Mouse (Mus musculus) heart, postnatal 0 days (tissue): ENCODE data around the gene Gm43518. TPM values are rescaled to one million over a fixed set of nuclear protein-coding genes. Genes with fewer than 3 reads are reported as not detected.

ENCODE experiments used
- ATAC-seq: fragments of 200-750 bp; cut with Nextera tagmentation; 2 replicates; pipeline ENCODE4 v1.8.0; 2017; ENCODE audit warnings: low read depth, moderate number of reproducible peaks, moderate library complexity; ENCODE audit not compliant: insufficient read depth
- DNase-seq: peaks from one replicate; pipeline ENCODE4 v3.0.0-alpha.2; 2016; ENCODE audit warnings: low spot score
- H3K27ac ChIP-seq: fragments of 300-500 bp; sonication (generic); 2 replicates; pipeline ENCODE4 v1.5.1; 2014; ENCODE audit warnings: low read depth, mild to moderate bottlenecking
- H3K27me3 ChIP-seq: fragments of 300-500 bp; sonication (generic); 2 replicates; pipeline ENCODE4 v1.6.1; 2014; ENCODE audit warnings: low read length, mixed read lengths; ENCODE audit not compliant: control insufficient read depth, insufficient read depth
- H3K36me3 ChIP-seq: fragments of 300-500 bp; sonication (generic); replicated peaks from 2 replicates; pipeline ENCODE4 v1.6.1; 2014; ENCODE audit warnings: low read length, mixed read lengths; ENCODE audit not compliant: control insufficient read depth, insufficient read depth
- H3K4me1 ChIP-seq: fragments of 300-500 bp; sonication (generic); 2 replicates; pipeline ENCODE4 v1.6.1; 2014; ENCODE audit warnings: antibody characterized with exemption; ENCODE audit not compliant: control insufficient read depth, insufficient read depth
- H3K4me2 ChIP-seq: fragments of 300-500 bp; sonication (generic); 2 replicates; pipeline ENCODE4 v1.6.1; 2014; ENCODE audit warnings: low read depth, mild to moderate bottlenecking, low read length, moderate library complexity
- H3K4me3 ChIP-seq: fragments of 300-500 bp; sonication (generic); 2 replicates; pipeline ENCODE4 v1.5.1; 2014; ENCODE audit warnings: low read depth, low read length
- H3K9ac ChIP-seq: fragments of 300-500 bp; sonication (generic); replicated peaks from 2 replicates; pipeline ENCODE4 v1.6.1; 2014; ENCODE audit warnings: low read depth, low read length, mixed read lengths
- H3K9me3 ChIP-seq: fragments of 300-500 bp; sonication (generic); replicated peaks from 2 replicates; pipeline ENCODE4 v1.6.1; 2016; ENCODE audit warnings: low read length; ENCODE audit not compliant: control insufficient read depth
- CTCF ChIP-seq: IDR thresholded peaks from 2 replicates; pipeline ENCODE4 v1.5.1; 2016; ENCODE audit warnings: antibody characterized with exemption, control low read depth, low read depth
- EP300 ChIP-seq: IDR thresholded peaks from 2 replicates; pipeline ENCODE4 v1.6.1; 2016; ENCODE audit warnings: antibody characterized with exemption, low read depth
- WGBS: fragments of 180-500 bp; shearing (Covaris S2); extraction: QIAGEN DNeasy Blood & Tissue Kit; methylation state at CpG from one replicate; pipeline ENCODE4 v1.1.7; 2014; 5-methylcytosine and 5-hydroxymethylcytosine counted together
- polyA plus RNA-seq: library from polyadenylated mRNA; unstranded; fragments of >200 nt; fragmentation: Nextera tagmentation; extraction: Ambion mirVana; gene quantifications from 2 replicates; pipeline ENCODE4 v1.2.1, GENCODE M21; 2015
- total RNA-seq: library from RNA; depleted of rRNA; stranded (reverse); fragments of >200 nt; gene quantifications from 2 replicates; pipeline ENCODE4 v1.2.3, GENCODE M21; 2014; ENCODE audit warnings: low replicate concordance; rRNA removed

Gene Gm43518
- total RNA-seq (not detected in 2 replicates), polyA plus RNA-seq (1.6 and 1.8 TPM in 2 replicates)

GRCm38 (mm10) chr5:123927118-123927517 is at the start of gene Gm43518:
Gene Gm43518, plus strand, starts transcription at chr5:123927418.
- DNase-seq (no peak), ATAC-seq (no peak)
- Histone ChIP-seq H3K4me3 (no peak within 1 kb of the TSS), H3K27me3 (no peaks in the 10 kb centered on the region), H3K27ac (no peak within 1 kb of the TSS), H3K4me2 (no peak within 1 kb of the TSS), H3K4me1 (peaks cover 6% of the 10 kb centered on the region; the same call in 1 of the 2 replicates), H3K36me3 (peaks cover 65% of the 10 kb centered on the region), H3K9me3 (no peaks in the 10 kb centered on the region), H3K9ac (no peak within 1 kb of the TSS)
- TF ChIP-seq EP300, result no peak
- TF ChIP-seq CTCF, result no peak
- 91% methylated on average over 9 of the region's 9 CpGs for WGBS

GRCm38 (mm10) chr5:123878056-123878455 is 49.2 kb upstream of the Gm43518 start:
- Histone ChIP-seq H3K36me3 (no peaks in the 10 kb centered on the region), H3K9me3 (no peaks in the 10 kb centered on the region), H3K4me3 (no peak overlapping the region), H3K9ac (no peak overlapping the region), H3K4me1 (no peaks in the 10 kb centered on the region), H3K27me3 (no peaks in the 10 kb centered on the region), H3K27ac (no peak overlapping the region), H3K4me2 (peak overlapping the region; percentile 27; the same call in 1 of the 2 replicates)
- WGBS, result 52% methylated on average over 14 of the region's 14 CpGs
- no peak for ATAC-seq
- TF ChIP-seq CTCF (no peak), EP300 (no peak)
- no peak for DNase-seq

GRCm38 (mm10) chr5:123879928-123880327 is 47.3 kb upstream of the Gm43518 start, which contains the start of gene Hcar1:
Gene Hcar1, minus strand, starts transcription at chr5:123880020.
- Histone ChIP-seq H3K36me3 (no peaks in the 10 kb centered on the region), H3K27ac (no peak within 1 kb of the TSS), H3K4me3 (peak within 1 kb of the TSS; percentile 15; the same call in 1 of the 2 replicates), H3K27me3 (no peaks in the 10 kb centered on the region), H3K4me1 (no peaks in the 10 kb centered on the region), H3K9ac (0 out of 2 replicates have a peak within 1 kb of the TSS, but pooled peaks have one; percentile 31), H3K9me3 (no peaks in the 10 kb centered on the region), H3K4me2 (peak within 1 kb of the TSS; percentile 28)
- ATAC-seq (0 out of 2 replicates have a peak, but pooled peaks have one; percentile 24), DNase-seq (no peak)
- WGBS, result 36% methylated on average over 12 of the region's 12 CpGs
- TF ChIP-seq CTCF (no peak), EP300 (no peak)

- Histone ChIP-seq H3K4me3 (no peak overlapping the region), H3K9me3 (no peaks in the 10 kb centered on the region), H3K27me3 (no peaks in the 10 kb centered on the region), H3K9ac (no peak overlapping the region), H3K27ac (no peak overlapping the region), H3K4me2 (no peak overlapping the region), H3K36me3 (no peaks in the 10 kb centered on the region), H3K4me1 (no peaks in the 10 kb centered on the region)
- no peak for ATAC-seq
- no peak for DNase-seq
- 86% methylated on average over 14 of the region's 14 CpGs for WGBS
- TF ChIP-seq CTCF, result no peak
- TF ChIP-seq EP300, result no peak
Measured at GRCm38 (mm10) chr5:123880778-123881177, 46.4 kb upstream of the Gm43518 start.

- Histone ChIP-seq H3K27me3 (no peaks in the 10 kb centered on the region), H3K27ac (no peak overlapping the region), H3K9ac (no peak overlapping the region), H3K4me1 (no peaks in the 10 kb centered on the region), H3K4me3 (no peak overlapping the region), H3K4me2 (no peak overlapping the region), H3K9me3 (no peaks in the 10 kb centered on the region), H3K36me3 (no peaks in the 10 kb centered on the region)
- TF ChIP-seq CTCF (no peak), EP300 (no peak)
- DNase-seq (no peak), ATAC-seq (no peak)
- WGBS, result 70% methylated on average over 7 of the region's 7 CpGs
Measured at GRCm38 (mm10) chr5:123883891-123884290, 43.3 kb upstream of the Gm43518 start.

GRCm38 (mm10) chr5:123884332-123884731 is 42.9 kb upstream of the Gm43518 start:
- H3K9ac ChIP-seq, result no peak overlapping the region

More at GRCm38 (mm10) chr5:123884332-123884731, 42.9 kb upstream of the Gm43518 start:
- 54% methylated on average over 10 of the region's 10 CpGs for WGBS
- TF ChIP-seq EP300 (no peak), CTCF (no peak)
- DNase-seq, result no peak
- ATAC-seq, result no peak
- Histone ChIP-seq H3K4me2 (no peak overlapping the region), H3K36me3 (no peaks in the 10 kb centered on the region), H3K27ac (no peak overlapping the region), H3K27me3 (no peaks in the 10 kb centered on the region), H3K4me3 (no peak overlapping the region), H3K4me1 (no peaks in the 10 kb centered on the region), H3K9me3 (no peaks in the 10 kb centered on the region)
